Mouse (Mus musculus) heart, embryonic 15.5 days (tissue): ENCODE measurements around the gene Prr36. TPM values are rescaled to one million over a fixed set of nuclear protein-coding genes. Genes with fewer than 3 reads are reported as not detected.
"Not testable (repeated sequence)": the region's sequence is repeated elsewhere in the genome, so short reads cannot be mapped to it uniquely, and the experiment has no call there.

Experiments
- ATAC-seq: fragments of 200-750 bp; cut with Nextera tagmentation; replicated peaks from 2 replicates; pipeline ENCODE4 v1.8.0; 2017; ENCODE audit warnings: low read depth, moderate TSS enrichment; ENCODE audit not compliant: insufficient number of reproducible peaks, insufficient read depth, low FRiP score
- H3K27ac ChIP-seq: fragments of 300-500 bp; sonication (generic); 2 replicates; pipeline ENCODE4 v1.5.1; 2015; ENCODE audit warnings: mild to moderate bottlenecking, inconsistent platforms
- H3K27me3 ChIP-seq: fragments of 300-500 bp; sonication (generic); 2 replicates; pipeline ENCODE4 v1.6.1; 2015; ENCODE audit warnings: inconsistent platforms
- H3K36me3 ChIP-seq: fragments of 300-500 bp; sonication (generic); 2 replicates; pipeline ENCODE4 v1.6.1; 2015; ENCODE audit warnings: mild to moderate bottlenecking, inconsistent platforms
- H3K4me1 ChIP-seq: fragments of 300-500 bp; sonication (generic); replicated peaks from 2 replicates; pipeline ENCODE4 v1.6.1; 2015; ENCODE audit warnings: inconsistent platforms
- H3K4me2 ChIP-seq: fragments of 300-500 bp; sonication (generic); 2 replicates; pipeline ENCODE4 v1.6.1; 2015; ENCODE audit warnings: inconsistent platforms, mild to moderate bottlenecking, moderate library complexity
- H3K4me3 ChIP-seq: fragments of 300-500 bp; sonication (generic); 2 replicates; pipeline ENCODE4 v1.5.1; 2015; ENCODE audit warnings: mild to moderate bottlenecking, inconsistent platforms
- H3K9ac ChIP-seq: fragments of 300-500 bp; sonication (generic); 2 replicates; pipeline ENCODE4 v1.6.1; 2015; ENCODE audit warnings: mild to moderate bottlenecking, inconsistent platforms
- H3K9me3 ChIP-seq: fragments of 300-500 bp; sonication (generic); replicated peaks from 2 replicates; pipeline ENCODE4 v1.6.1; 2016; ENCODE audit warnings: inconsistent platforms
- WGBS: fragments of 180-500 bp; shearing (Covaris S2); methylation state at CpG from one replicate; pipeline ENCODE4 v1.1.7; 2015; ENCODE audit warnings: mixed read lengths; 5-methylcytosine and 5-hydroxymethylcytosine counted together
- polyA plus RNA-seq: library from polyadenylated mRNA; unstranded; fragments of >200 nt; fragmentation: Nextera tagmentation; extraction: Ambion mirVana; gene quantifications from 2 replicates; pipeline ENCODE4 v1.2.1, GENCODE M21; 2015

The Prr36 gene
- polyA plus RNA-seq: 0.44 and 0.95 TPM in 2 replicates

DNA sequence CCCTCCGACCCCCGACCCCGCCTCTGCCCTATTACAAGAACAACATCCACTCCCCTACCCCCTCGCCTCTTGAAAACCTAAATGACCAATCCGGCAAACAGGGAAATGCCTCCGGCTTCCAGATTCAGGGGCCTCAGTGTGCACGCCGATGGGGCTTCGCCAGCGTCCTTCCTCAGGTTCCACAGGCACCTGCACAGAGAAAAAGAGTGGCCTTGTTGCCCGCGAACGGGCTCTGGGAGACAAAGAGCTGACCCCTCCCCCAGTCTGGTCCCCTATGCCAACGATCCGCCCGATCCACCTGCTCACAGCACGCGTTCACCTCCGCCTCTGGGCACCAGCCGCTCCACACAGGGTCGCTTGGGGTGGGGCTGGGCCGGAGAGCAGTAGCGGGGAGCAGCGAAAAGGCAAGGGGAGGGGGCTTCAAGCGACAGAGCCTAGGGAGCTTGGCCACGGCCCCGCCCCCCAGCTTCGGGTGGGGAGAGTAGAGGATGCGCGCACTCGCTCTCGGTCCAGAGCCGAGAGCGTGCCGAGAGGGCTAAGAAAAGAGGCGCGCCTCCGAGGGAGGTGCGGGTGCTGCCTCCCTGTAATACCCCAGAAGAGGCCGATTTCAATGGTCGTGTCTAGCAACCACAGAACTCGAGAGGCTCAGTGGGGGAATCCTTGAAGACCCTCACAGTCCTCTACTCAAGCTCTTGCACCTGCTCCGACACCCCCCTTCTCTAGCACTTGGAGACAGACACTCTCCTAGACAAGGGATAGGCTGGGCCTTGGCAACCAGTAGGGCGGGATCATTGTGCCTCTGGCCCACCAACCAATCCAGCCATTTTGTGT lies at the start of gene Prr36:
TSS of gene Prr36 (minus strand) at position 669 of the 831 bp plus-strand sequence.
- H3K4me2 ChIP-seq: peak within 1 kb of the TSS; percentile 89
- peak within 1 kb of the TSS; percentile 46 for H3K9ac ChIP-seq
- 2% methylated on average over 44 of the region's 44 CpGs for WGBS
- H3K36me3 ChIP-seq: no peaks in the 10 kb centered on the region
- H3K4me1 ChIP-seq: peaks cover 35% of the 10 kb centered on the region
- H3K27me3 ChIP-seq: peaks cover 57% of the 10 kb centered on the region
- no peak; the same call in 1 of the 2 replicates for ATAC-seq
- peak within 1 kb of the TSS; percentile 55 for H3K4me3 ChIP-seq
- H3K9me3 ChIP-seq: no peaks in the 10 kb centered on the region
- H3K27ac ChIP-seq: no peak within 1 kb of the TSS

DNA sequence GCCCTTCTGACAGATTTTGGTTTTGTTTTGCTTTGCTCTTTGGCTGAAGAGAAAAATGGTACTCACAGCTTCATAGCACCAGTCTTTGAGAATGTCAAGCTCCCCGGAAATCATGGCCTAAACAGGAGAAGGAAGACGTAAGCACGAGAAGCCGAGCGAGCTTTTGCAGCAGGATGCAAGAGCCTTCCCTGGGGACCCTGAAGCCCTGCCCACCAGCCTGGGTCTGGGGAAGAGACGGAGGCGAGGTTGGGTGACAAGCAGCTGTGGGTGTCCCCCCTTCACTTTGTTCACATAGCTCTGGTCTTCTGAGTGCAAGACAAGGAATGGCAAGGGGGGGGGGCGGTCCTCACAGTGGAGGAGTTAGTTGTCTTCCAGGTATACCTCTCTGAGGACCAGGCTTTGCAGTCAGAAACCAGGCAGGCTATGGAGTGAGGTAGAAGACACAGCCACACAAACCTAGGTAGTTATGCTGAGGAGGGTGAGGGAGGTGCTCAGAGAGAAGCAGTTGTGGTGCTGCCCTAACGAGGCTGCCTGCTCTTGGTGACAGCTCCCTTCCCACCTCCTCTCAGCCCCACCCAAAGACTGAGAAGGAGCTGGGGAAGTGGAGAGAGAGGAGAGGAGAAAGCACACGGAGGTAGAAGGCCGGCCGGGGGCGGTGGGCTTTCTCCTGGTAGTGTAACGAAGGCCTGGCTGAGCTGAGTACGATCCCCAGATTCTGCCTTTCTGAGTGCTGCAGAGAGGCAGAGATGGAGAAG lies 48.1 kb upstream of the Prr36 start:
- ATAC-seq: no peak

DNA sequence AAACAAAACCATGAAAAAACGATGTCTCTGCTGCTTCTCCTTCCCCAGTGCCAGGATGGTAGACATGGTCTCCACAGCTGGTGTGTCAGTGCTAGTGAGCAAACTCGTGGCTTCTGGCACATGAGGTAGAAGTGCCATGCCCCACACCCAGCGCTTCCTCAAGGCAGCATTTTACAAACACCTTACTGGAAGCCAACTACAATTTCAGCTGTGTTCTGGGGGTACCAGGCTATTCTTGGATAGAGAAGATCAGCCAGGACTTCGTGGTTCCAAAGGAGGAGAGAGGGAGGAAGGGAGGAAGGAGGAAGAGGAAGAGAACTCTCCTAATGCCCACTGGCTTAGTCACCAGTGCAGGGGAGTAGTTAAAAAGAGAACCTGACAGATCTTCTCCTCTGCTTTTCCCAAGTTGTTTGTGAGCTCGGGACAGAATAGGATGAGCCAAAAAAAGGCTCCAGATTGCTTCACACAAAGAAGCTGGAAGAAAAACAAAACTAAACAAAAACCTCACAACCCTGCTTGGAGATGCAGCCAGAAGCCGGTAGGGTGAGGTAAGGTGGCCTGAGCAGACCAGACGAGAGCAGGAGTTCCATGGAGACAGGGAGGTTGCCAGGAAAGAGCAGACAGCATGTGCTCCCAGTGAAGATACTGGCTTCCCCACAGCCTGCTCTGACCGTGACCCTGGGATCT lies 46.0 kb upstream of the Prr36 start:
- no peak for ATAC-seq
- WGBS: 80% methylated on average over 8 of the region's 8 CpGs
- Histone ChIP-seq H3K27ac (no peak overlapping the region), H3K4me3 (no peak overlapping the region), H3K36me3 (peaks cover 81% of the 10 kb centered on the region), H3K9ac (no peak overlapping the region), H3K4me2 (no peak overlapping the region), H3K4me1 (peaks cover 13% of the 10 kb centered on the region), H3K27me3 (no peaks in the 10 kb centered on the region), H3K9me3 (no peaks in the 10 kb centered on the region)

More for the DNA sequence above, 48.1 kb upstream of the Prr36 start:
- H3K4me2 ChIP-seq: no peak overlapping the region
- H3K36me3 ChIP-seq: peaks cover 92% of the 10 kb centered on the region
- no peak overlapping the region for H3K4me3 ChIP-seq
- WGBS: 90% methylated on average over 15 of the region's 15 CpGs
- no peaks in the 10 kb centered on the region for H3K4me1 ChIP-seq
- no peaks in the 10 kb centered on the region for H3K27me3 ChIP-seq
- H3K27ac ChIP-seq: no peak overlapping the region
- no peak overlapping the region for H3K9ac ChIP-seq
- no peaks in the 10 kb centered on the region for H3K9me3 ChIP-seq

DNA sequence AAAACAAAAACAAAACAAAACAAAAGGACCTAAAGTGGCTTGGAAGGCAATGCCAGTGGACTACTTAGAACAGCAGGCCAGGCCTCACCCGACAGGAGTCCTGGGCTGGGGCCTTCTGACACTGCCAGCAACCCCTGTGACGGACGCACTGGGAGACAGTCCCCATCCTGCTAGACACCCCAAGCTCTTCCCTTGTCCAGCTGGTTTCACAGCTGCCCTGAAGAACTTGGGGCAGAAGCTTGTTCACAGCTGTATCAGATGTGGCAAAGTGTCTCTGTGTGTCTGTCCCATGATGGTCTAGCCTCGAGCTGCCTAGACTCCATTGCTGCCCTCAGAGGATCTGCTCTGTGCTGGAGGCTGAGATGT lies 42.5 kb upstream of the Prr36 start:
- ATAC-seq: no peak
- H3K36me3 ChIP-seq: peaks cover 62% of the 10 kb centered on the region
- H3K4me1 ChIP-seq: peaks cover 27% of the 10 kb centered on the region
- H3K27me3 ChIP-seq: no peaks in the 10 kb centered on the region
- no peak overlapping the region for H3K9ac ChIP-seq
- no peak overlapping the region for H3K4me2 ChIP-seq
- WGBS: 85% methylated on average over 4 of the region's 4 CpGs
- peak overlapping the region; percentile 59 for H3K27ac ChIP-seq
- no peak overlapping the region for H3K4me3 ChIP-seq
- H3K9me3 ChIP-seq: no peaks in the 10 kb centered on the region

DNA sequence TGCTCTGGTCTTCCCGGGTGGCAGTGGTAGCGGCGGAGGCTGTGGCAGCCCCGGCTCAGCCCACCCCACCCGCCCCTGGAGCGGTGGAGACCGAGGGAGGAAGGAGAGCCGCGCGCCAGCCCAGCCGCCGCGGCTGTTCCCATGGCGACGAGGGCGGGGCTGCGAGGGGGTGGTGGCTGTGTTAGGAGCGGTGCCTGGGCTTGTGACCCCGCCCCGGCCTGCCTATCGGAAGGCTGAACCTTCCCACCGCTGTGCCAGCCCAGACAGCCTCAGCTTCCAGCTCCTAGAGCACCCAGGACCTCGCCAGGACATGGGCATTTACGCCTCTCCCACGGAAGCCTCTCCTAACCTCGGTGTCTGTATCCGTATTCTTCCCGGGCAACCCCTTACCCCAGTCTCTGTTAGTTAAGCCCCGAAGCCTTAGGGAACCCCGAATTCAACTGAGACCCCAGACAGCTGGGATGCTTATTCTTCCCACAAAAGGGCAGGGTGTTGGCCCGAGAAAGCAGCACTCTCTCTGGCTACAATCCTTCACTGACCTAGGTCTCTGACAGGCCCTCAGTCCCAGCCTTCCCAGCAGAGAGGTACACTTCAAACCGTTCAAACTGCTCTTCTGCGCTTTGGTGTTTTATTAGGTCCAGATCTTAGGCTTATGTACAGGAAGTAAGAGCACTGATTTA lies 42.0 kb upstream of the Prr36 start, which contains the start of gene Ctxn1:
TSS of gene Ctxn1 (minus strand) at position 150 of the 680 bp plus-strand sequence.
- H3K27me3 ChIP-seq: no peaks in the 10 kb centered on the region
- H3K4me1 ChIP-seq: peaks cover 27% of the 10 kb centered on the region
- 8% methylated on average over 33 of the region's 33 CpGs for WGBS
- H3K4me3 ChIP-seq: peak within 1 kb of the TSS; percentile 79
- no peaks in the 10 kb centered on the region for H3K9me3 ChIP-seq
- H3K27ac ChIP-seq: peak within 1 kb of the TSS; percentile 67
- peak within 1 kb of the TSS; percentile 96 for H3K4me2 ChIP-seq
- H3K9ac ChIP-seq: peak within 1 kb of the TSS; percentile 71
- peaks cover 58% of the 10 kb centered on the region for H3K36me3 ChIP-seq
- ATAC-seq: peak; percentile 93

DNA sequence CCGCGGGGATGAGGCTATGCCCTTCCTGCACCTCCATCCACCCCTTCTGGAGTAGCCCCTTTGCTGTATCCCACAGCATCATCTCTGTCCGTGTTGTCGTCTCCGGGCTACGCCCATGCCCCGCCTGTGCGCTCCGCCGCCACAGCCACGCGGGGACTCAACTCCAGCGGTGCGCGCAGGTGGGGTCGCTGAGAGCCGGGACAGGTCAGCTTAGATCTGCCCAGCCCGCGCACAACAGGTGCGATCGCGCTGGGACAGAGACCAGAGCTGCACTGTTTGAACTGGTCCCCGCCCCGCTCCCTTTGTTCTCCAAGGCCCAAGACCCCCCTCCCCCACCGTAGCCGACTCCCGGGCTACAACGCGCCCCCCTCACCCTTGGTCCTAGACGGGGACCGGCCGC lies 41.4 kb upstream of the Prr36 start:
- peaks cover 52% of the 10 kb centered on the region for H3K36me3 ChIP-seq
- under 1% methylated on average over 32 of the region's 32 CpGs for WGBS
- peak overlapping the region; percentile 96 for H3K4me2 ChIP-seq
- peaks cover 33% of the 10 kb centered on the region for H3K4me1 ChIP-seq
- H3K27me3 ChIP-seq: no peaks in the 10 kb centered on the region
- no peaks in the 10 kb centered on the region for H3K9me3 ChIP-seq
- H3K27ac ChIP-seq: peak overlapping the region; percentile 67
- peak overlapping the region; percentile 71 for H3K9ac ChIP-seq
- ATAC-seq: peak; percentile 58; the same call in 1 of the 2 replicates
- H3K4me3 ChIP-seq: peak overlapping the region; percentile 79

DNA sequence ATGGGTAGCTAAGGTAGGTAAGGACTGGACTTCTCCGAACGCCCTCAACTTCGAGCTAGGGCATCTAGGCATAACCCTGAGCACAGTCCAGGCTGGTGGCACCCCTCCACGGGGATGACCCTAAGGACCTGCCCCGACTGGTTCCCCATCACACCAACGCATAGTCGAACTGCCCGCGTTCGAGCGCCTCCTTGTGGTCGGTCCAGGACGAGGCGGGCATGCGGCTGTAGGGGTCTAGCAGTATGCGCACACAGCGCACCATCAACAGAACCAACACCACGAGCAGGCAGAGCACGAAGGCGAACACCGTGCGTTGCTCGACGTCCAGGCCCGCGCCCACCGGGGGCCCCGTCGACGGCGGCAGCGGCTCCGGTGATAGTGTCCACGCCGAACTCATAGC lies 41.0 kb upstream of the Prr36 start:
- H3K4me1 ChIP-seq: peaks cover 35% of the 10 kb centered on the region
- H3K4me3 ChIP-seq: peak overlapping the region; percentile 79
- peaks cover 48% of the 10 kb centered on the region for H3K36me3 ChIP-seq
- H3K9me3 ChIP-seq: no peaks in the 10 kb centered on the region
- peak; percentile 59 for ATAC-seq
- H3K27ac ChIP-seq: peak overlapping the region; percentile 67
- 4% methylated on average over 35 of the region's 35 CpGs for WGBS
- peak overlapping the region; percentile 96 for H3K4me2 ChIP-seq
- peak overlapping the region; percentile 71 for H3K9ac ChIP-seq
- no peaks in the 10 kb centered on the region for H3K27me3 ChIP-seq

DNA sequence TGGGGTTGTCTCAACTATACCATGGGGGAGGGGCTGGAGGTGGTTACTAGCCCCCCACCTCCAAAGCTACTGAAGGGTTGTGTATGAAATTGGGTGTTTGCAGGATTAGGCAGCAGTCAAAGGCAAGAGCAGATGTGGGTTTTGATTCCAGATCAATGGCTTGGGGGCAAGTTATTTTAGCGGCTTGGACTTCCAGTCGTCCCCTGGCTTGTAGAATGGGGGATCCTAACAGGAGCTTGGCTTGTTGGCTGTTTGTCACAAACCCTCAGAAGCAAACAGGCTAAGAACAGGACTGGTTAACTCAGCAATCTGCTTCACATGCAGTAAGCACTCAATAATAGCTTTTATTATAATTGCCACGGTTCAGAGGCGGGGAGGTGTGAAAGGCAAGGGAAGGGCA lies 40.1 kb upstream of the Prr36 start:
- Histone ChIP-seq H3K4me1 (peaks cover 39% of the 10 kb centered on the region), H3K4me2 (peak overlapping the region; percentile 96; the same call in 1 of the 2 replicates), H3K9ac (no peak overlapping the region), H3K27ac (no peak overlapping the region), H3K4me3 (no peak overlapping the region), H3K27me3 (no peaks in the 10 kb centered on the region), H3K9me3 (no peaks in the 10 kb centered on the region), H3K36me3 (peaks cover 45% of the 10 kb centered on the region)
- ATAC-seq: no peak
- 83% methylated on average over 4 of the region's 4 CpGs for WGBS

DNA sequence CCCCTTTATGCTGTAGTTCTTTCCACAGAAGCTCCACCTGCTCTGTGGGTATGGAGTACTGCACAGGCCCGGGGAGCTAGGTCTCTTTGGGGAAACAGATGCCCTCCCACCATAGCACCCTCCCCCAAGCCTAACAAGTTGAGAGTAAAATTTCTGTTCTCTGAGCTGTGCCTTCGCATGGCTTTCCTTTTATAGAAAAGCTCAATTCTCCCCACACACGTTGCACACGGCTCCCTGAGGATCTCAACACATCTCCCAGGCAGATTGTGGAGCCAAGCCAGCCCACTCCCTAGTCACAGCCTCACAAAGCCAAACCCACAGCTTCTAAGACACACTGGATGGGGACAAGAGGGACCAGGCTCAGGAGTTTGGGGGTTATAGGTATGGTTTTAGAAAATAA lies 39.7 kb upstream of the Prr36 start:
- Histone ChIP-seq H3K27ac (0 out of 2 replicates have a peak overlapping the region, but pooled peaks have one; percentile 2), H3K27me3 (no peaks in the 10 kb centered on the region), H3K36me3 (peaks cover 42% of the 10 kb centered on the region), H3K4me1 (peaks cover 42% of the 10 kb centered on the region), H3K4me3 (no peak overlapping the region), H3K9me3 (no peaks in the 10 kb centered on the region), H3K9ac (no peak overlapping the region), H3K4me2 (no peak overlapping the region)
- WGBS: 39% methylated on average over 4 of the region's 4 CpGs
- ATAC-seq: no peak

DNA sequence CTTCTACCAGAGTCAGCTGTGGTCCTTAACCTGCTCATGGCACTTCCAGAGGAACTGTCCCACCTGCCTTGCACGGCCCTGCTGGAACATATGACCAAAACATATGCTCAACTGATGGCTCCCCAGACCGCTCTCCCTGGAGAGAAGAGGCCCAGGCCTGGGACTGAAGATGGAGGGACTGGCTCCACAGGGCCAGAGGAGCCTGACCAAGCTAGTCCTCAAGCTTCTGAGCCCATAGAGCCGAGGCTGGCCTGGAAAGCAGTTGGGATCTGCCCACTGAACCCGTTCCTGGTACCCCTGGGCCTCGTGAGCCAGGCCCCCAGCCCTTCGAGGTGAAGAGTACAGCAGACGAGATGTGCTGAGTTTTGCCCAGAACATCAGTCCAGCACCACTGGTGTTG lies 38.2 kb upstream of the Prr36 start:
- Histone ChIP-seq H3K36me3 (peaks cover 28% of the 10 kb centered on the region), H3K4me1 (peaks cover 45% of the 10 kb centered on the region)
- not testable (repeated sequence) for ATAC-seq, H3K4me3 ChIP-seq, H3K9ac ChIP-seq, H3K9me3 ChIP-seq, H3K4me2 ChIP-seq, H3K27ac ChIP-seq, H3K27me3 ChIP-seq
- WGBS: 82% methylated on average over 7 of the region's 7 CpGs
